Mouse (Mus musculus) liver, postnatal 0 days (tissue): Measurements from ENCODE around the gene Limch1.

Experiments
- CTCF ChIP-seq: sonication (generic); IDR thresholded peaks from 2 replicates; pipeline ENCODE4 v1.5.1; 2016; ENCODE audit warnings: antibody characterized with exemption, low read depth
- EP300 ChIP-seq: IDR thresholded peaks from 2 replicates; pipeline ENCODE4 v1.6.1; 2016; ENCODE audit warnings: antibody characterized with exemption, low read depth, mild to moderate bottlenecking

GRCm38 (mm10) chr5:67011985-67012384 lies 266.4 kb downstream of the Limch1 start:
- TF ChIP-seq EP300 (no peak), CTCF (no peak)
